Mouse (Mus musculus) right cerebral cortex, postnatal 36 days (tissue): ENCODE measurements at regions not wholly inside any gene's neighbourhood (a gene's known extent, or its start where the extent isn't known, plus 50 kb on each side); places are given as distances from the start of the nearest gene placed in this dataset.
A peak's percentile ranks its signal among the peaks of the same experiment; 100 is the strongest.

Source experiments
- DNase-seq, 2 experiments: peaks; one replicate each; pipeline ENCODE4 v3.0.0; 2022; ENCODE audit warnings: low spot score in 2 of 2, mixed read lengths in 1 of 2

GRCm38 (mm10) chr11:44219971-44220370, 179.9 kb upstream of the Il12b start:
- no peak for DNase-seq

- DNase-seq: peak; percentile 41 to 60
Measured at GRCm38 (mm10) chr11:44229996-44230395, 169.9 kb upstream of the Il12b start.

- no peak for DNase-seq
Measured at GRCm38 (mm10) chr11:44235456-44235855, 164.4 kb upstream of the Il12b start.

- no peak for DNase-seq
Measured at GRCm38 (mm10) chr11:44238051-44238450, 161.8 kb upstream of the Il12b start.

- no peak for DNase-seq
Measured at GRCm38 (mm10) chr11:44238598-44238997, 161.3 kb upstream of the Il12b start.

GRCm38 (mm10) chr11:44243184-44243583, 156.7 kb upstream of the Il12b start:
- no peak for DNase-seq

- no peak for DNase-seq
Measured at GRCm38 (mm10) chr11:44251821-44252220, 148.0 kb upstream of the Il12b start.

GRCm38 (mm10) chr11:44260376-44261111, 139.3 kb upstream of the Il12b start:
- DNase-seq: no peak

GRCm38 (mm10) chr11:44261657-44262056, 138.2 kb upstream of the Il12b start:
- peak in 1 of 2 experiments; percentile 16 for DNase-seq

GRCm38 (mm10) chr11:44262571-44262970, 137.3 kb upstream of the Il12b start:
- peak in 1 of 2 experiments; percentile 17 for DNase-seq

- DNase-seq: no peak
Measured at GRCm38 (mm10) chr11:44272268-44272667, 127.6 kb upstream of the Il12b start.

- DNase-seq: no peak
Measured at GRCm38 (mm10) chr11:44278521-44279208, 121.2 kb upstream of the Il12b start.

GRCm38 (mm10) chr11:44285961-44286360, 113.9 kb upstream of the Il12b start:
- DNase-seq: no peak

- DNase-seq: no peak
Measured at GRCm38 (mm10) chr11:44288825-44289224, 111.0 kb upstream of the Il12b start.

GRCm38 (mm10) chr11:44303786-44304185, 96.1 kb upstream of the Il12b start:
- DNase-seq: no peak

- DNase-seq: no peak
Measured at GRCm38 (mm10) chr11:44316061-44316460, 83.8 kb upstream of the Il12b start.

- DNase-seq: no peak
Measured at GRCm38 (mm10) chr11:44319136-44319535, 80.7 kb upstream of the Il12b start.

- DNase-seq: peak; percentile 55 to 75
Measured at GRCm38 (mm10) chr11:44323314-44323713, 76.5 kb upstream of the Il12b start.

GRCm38 (mm10) chr11:44325066-44325465, 74.8 kb upstream of the Il12b start:
- no peak for DNase-seq

GRCm38 (mm10) chr11:44325525-44325924, 74.3 kb upstream of the Il12b start:
- DNase-seq: no peak

- no peak for DNase-seq
Measured at GRCm38 (mm10) chr11:44329503-44329902, 70.4 kb upstream of the Il12b start.

GRCm38 (mm10) chr11:44330438-44330837, 69.4 kb upstream of the Il12b start:
- DNase-seq: no peak
